Mouse (Mus musculus): ENCODE results near the gene Aacs. TPM values are rescaled to one million over a fixed set of nuclear protein-coding genes. Genes with fewer than 3 reads are reported as not detected.

Gene Aacs
- total and polyA plus RNA-seq, 2 experiments from 2014 or later, result 77.3 to 124 TPM

GRCm38 (mm10) chr5:125461868-125462445, 13.7 kb upstream of the Aacs start:
- Histone ChIP-seq H3K4me3 (ENCODE audit: low read length) (no peak overlapping the region), H3K9me3 (ENCODE audit: low read length) (no peaks in the 10 kb centered on the region), H3K4me1 (ENCODE audit: insufficient read depth, low read length) (0 out of 2 replicates have a peak, but pooled peaks cover 5% of the 10 kb centered on the region), H3K4me2 (ENCODE audit: low read depth, low read length) (no peak overlapping the region), H3K9ac (replicated peaks; ENCODE audit: low read length) (no peak overlapping the region), H3K27ac (no peak overlapping the region), H3K36me3 (ENCODE audit: insufficient read depth, low read length) (no peaks in the 10 kb centered on the region), H3K27me3 (ENCODE audit: insufficient read depth, low read length) (no peaks in the 10 kb centered on the region)
- peak; percentile 59 for TF ChIP-seq CTCF (IDR thresholded peaks at IDR 0.05; ENCODE audit: low read depth)
- DNase-seq (ENCODE audit: low spot score) (peak; percentile 55), ATAC-seq (no peak)
- 46% methylated on average over 10 of the region's 10 CpGs for WGBS

GRCm38 (mm10) chr5:125465192-125465591, 10.4 kb upstream of the Aacs start:
- Histone ChIP-seq H3K4me1 (ENCODE audit: insufficient read depth, low read length) (0 out of 2 replicates have a peak, but pooled peaks cover 5% of the 10 kb centered on the region), H3K27ac (no peak overlapping the region; the same call in 1 of the 2 replicates), H3K27me3 (ENCODE audit: insufficient read depth, low read length) (no peaks in the 10 kb centered on the region), H3K36me3 (ENCODE audit: insufficient read depth, low read length) (no peaks in the 10 kb centered on the region), H3K9ac (replicated peaks; ENCODE audit: low read length) (no peak overlapping the region), H3K4me2 (ENCODE audit: low read depth, low read length) (peak overlapping the region; percentile 52), H3K4me3 (ENCODE audit: low read length) (peak overlapping the region; percentile 31), H3K9me3 (ENCODE audit: low read length) (no peaks in the 10 kb centered on the region)
- DNase-seq (ENCODE audit: low spot score) (no peak), ATAC-seq (no peak)
- TF ChIP-seq CTCF (IDR thresholded peaks at IDR 0.05; ENCODE audit: low read depth), result no peak
- WGBS, result 39% methylated on average over 7 of the region's 7 CpGs

- Histone ChIP-seq H3K4me2 (ENCODE audit: low read depth, low read length) (peak overlapping the region; percentile 52), H3K27ac (peak overlapping the region; percentile 41; the same call in 1 of the 2 replicates), H3K9ac (replicated peaks; ENCODE audit: low read length) (no peak overlapping the region), H3K4me3 (ENCODE audit: low read length) (peak overlapping the region; percentile 31), H3K4me1 (ENCODE audit: insufficient read depth, low read length) (0 out of 2 replicates have a peak, but pooled peaks cover 5% of the 10 kb centered on the region), H3K36me3 (ENCODE audit: insufficient read depth, low read length) (no peaks in the 10 kb centered on the region), H3K27me3 (ENCODE audit: insufficient read depth, low read length) (no peaks in the 10 kb centered on the region), H3K9me3 (ENCODE audit: low read length) (no peaks in the 10 kb centered on the region)
- no peak for TF ChIP-seq CTCF (IDR thresholded peaks at IDR 0.05; ENCODE audit: low read depth)
- under 1% methylated on average over 25 of the region's 25 CpGs for WGBS
- peak; percentile 99 for DNase-seq (ENCODE audit: low spot score)
- ATAC-seq, result peak; percentile 100
These were observed 9.9 kb upstream of the Aacs start for GRCm38 (mm10) chr5:125465701-125466106.

- Histone ChIP-seq H3K36me3 (ENCODE audit: insufficient read depth, low read length) (no peaks in the 10 kb centered on the region), H3K27ac (no peak overlapping the region), H3K4me2 (ENCODE audit: low read depth, low read length) (no peak overlapping the region), H3K27me3 (ENCODE audit: insufficient read depth, low read length) (no peaks in the 10 kb centered on the region), H3K4me1 (ENCODE audit: insufficient read depth, low read length) (0 out of 2 replicates have a peak, but pooled peaks cover 5% of the 10 kb centered on the region), H3K9ac (replicated peaks; ENCODE audit: low read length) (no peak overlapping the region), H3K4me3 (ENCODE audit: low read length) (no peak overlapping the region), H3K9me3 (ENCODE audit: low read length) (no peaks in the 10 kb centered on the region)
- no peak for ATAC-seq
- DNase-seq (ENCODE audit: low spot score), result no peak
- no peak for TF ChIP-seq CTCF (IDR thresholded peaks at IDR 0.05; ENCODE audit: low read depth)
- 87% methylated on average over 5 of the region's 5 CpGs for WGBS
These were observed 9.1 kb upstream of the Aacs start for GRCm38 (mm10) chr5:125466483-125466882.

GRCm38 (mm10) chr5:125467261-125467660, 8.4 kb upstream of the Aacs start:
- H3K27ac ChIP-seq, result no peak overlapping the region
- ATAC-seq, result no peak
- no peaks in the 10 kb centered on the region for H3K27me3 ChIP-seq (ENCODE audit: insufficient read depth, low read length)
- H3K4me1 ChIP-seq (ENCODE audit: insufficient read depth, low read length), result 0 out of 2 replicates have a peak, but pooled peaks cover 5% of the 10 kb centered on the region
- H3K4me3 ChIP-seq (ENCODE audit: low read length), result no peak overlapping the region
- H3K9me3 ChIP-seq (ENCODE audit: low read length), result no peaks in the 10 kb centered on the region
- H3K4me2 ChIP-seq (ENCODE audit: low read depth, low read length), result no peak overlapping the region
- no peak for DNase-seq (ENCODE audit: low spot score)
- WGBS, result 84% methylated on average over 14 of the region's 14 CpGs
- TF ChIP-seq CTCF (IDR thresholded peaks at IDR 0.05; ENCODE audit: low read depth), result no peak
- no peak overlapping the region for H3K9ac ChIP-seq (replicated peaks; ENCODE audit: low read length)
- no peaks in the 10 kb centered on the region for H3K36me3 ChIP-seq (ENCODE audit: insufficient read depth, low read length)

- no peak overlapping the region for H3K4me3 ChIP-seq (ENCODE audit: low read length)
- 71% methylated on average over 4 of the region's 4 CpGs for WGBS
- H3K4me1 ChIP-seq (ENCODE audit: insufficient read depth, low read length), result no peaks in the 10 kb centered on the region
- H3K27ac ChIP-seq, result no peak overlapping the region
- DNase-seq (ENCODE audit: low spot score) (no peak), ATAC-seq (no peak)
- no peak for TF ChIP-seq CTCF (IDR thresholded peaks at IDR 0.05; ENCODE audit: low read depth)
- no peak overlapping the region for H3K9ac ChIP-seq (replicated peaks; ENCODE audit: low read length)
- no peaks in the 10 kb centered on the region for H3K9me3 ChIP-seq (ENCODE audit: low read length)
- H3K27me3 ChIP-seq (ENCODE audit: insufficient read depth, low read length), result no peaks in the 10 kb centered on the region
- H3K36me3 ChIP-seq (ENCODE audit: insufficient read depth, low read length), result no peaks in the 10 kb centered on the region
- H3K4me2 ChIP-seq (ENCODE audit: low read depth, low read length), result no peak overlapping the region
These were observed 4.9 kb upstream of the Aacs start for GRCm38 (mm10) chr5:125470713-125471112.

GRCm38 (mm10) chr5:125472796-125473475, 2.7 kb upstream of the Aacs start:
- Histone ChIP-seq H3K4me1 (ENCODE audit: insufficient read depth, low read length) (peaks cover 12% of the 10 kb centered on the region), H3K36me3 (ENCODE audit: insufficient read depth, low read length) (no peaks in the 10 kb centered on the region), H3K4me2 (ENCODE audit: low read depth, low read length) (no peak overlapping the region), H3K27me3 (ENCODE audit: insufficient read depth, low read length) (no peaks in the 10 kb centered on the region), H3K4me3 (ENCODE audit: low read length) (no peak overlapping the region), H3K27ac (no peak overlapping the region), H3K9ac (replicated peaks; ENCODE audit: low read length) (no peak overlapping the region), H3K9me3 (ENCODE audit: low read length) (no peaks in the 10 kb centered on the region)
- DNase-seq (ENCODE audit: low spot score), result no peak
- no peak for ATAC-seq
- no peak for TF ChIP-seq CTCF (IDR thresholded peaks at IDR 0.05; ENCODE audit: low read depth)
- WGBS, result 82% methylated on average over 9 of the region's 9 CpGs

Data from hindbrain, postnatal 0 days (tissue).